Mouse (Mus musculus): Measurements from ENCODE around the gene Zfp683. TPM values are rescaled to one million over a fixed set of nuclear protein-coding genes. Genes with fewer than 3 reads are reported as not detected.

The Zfp683 gene
- polyA plus RNA-seq, 1 experiment from 2014 or later, result not detected

GRCm38 (mm10) chr4:134060135-134060865 lies 6.7 kb downstream of the Zfp683 start, which contains the start of gene Crybg2:
TSS of gene Crybg2 (plus strand) at chr4:134060815.
- Histone ChIP-seq H3K9me3 (no peaks in the 10 kb centered on the region), H3K27ac (replicated peaks) (no peak within 1 kb of the TSS), H3K4me1 (peaks cover 22% of the 10 kb centered on the region), H3K4me3 (no peak within 1 kb of the TSS), H3K36me3 (replicated peaks) (no peaks in the 10 kb centered on the region), H3K27me3 (replicated peaks; ENCODE audit: low read depth, poor library complexity, severe bottlenecking) (peaks cover 56% of the 10 kb centered on the region)
- 39% methylated on average over 28 of the region's 28 CpGs for WGBS
- no peak for DNase-seq (ENCODE audit: low spot score)

GRCm38 (mm10) chr4:134061166-134061830 lies 7.7 kb downstream of the Zfp683 start:
- H3K9me3 ChIP-seq, result no peaks in the 10 kb centered on the region
- no peaks in the 10 kb centered on the region for H3K36me3 ChIP-seq (replicated peaks)
- no peak overlapping the region for H3K4me3 ChIP-seq
- WGBS, result 61% methylated on average over 18 of the region's 18 CpGs
- peaks cover 66% of the 10 kb centered on the region for H3K27me3 ChIP-seq (replicated peaks; ENCODE audit: low read depth, poor library complexity, severe bottlenecking)
- H3K27ac ChIP-seq (replicated peaks), result no peak overlapping the region
- no peak for DNase-seq (ENCODE audit: low spot score)
- H3K4me1 ChIP-seq, result peaks cover 27% of the 10 kb centered on the region

DNA sequence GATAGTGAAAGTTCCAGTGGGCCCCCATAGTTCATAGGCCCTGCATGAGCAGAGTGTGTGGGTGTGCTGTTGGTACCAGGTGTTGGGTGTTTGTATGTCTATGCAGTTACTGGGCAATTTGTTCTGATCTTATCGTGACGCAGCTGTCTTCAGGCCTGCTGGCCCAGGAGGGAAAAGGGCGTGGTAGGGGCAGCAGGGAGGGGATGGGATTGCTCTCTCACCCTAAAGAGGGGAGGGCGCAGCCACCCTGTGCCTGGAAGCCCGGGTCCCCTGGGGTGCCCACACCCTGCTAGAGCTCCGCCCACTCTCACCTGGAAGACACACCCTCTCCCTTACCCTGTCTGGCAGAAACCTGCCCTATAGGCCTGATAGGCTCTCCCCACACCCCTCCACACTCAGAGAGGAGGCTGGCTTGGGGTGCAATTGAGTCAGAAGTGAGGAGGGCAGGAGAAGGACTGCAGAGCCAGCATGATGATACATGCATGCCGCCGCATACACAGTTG lies 8.4 kb downstream of the Zfp683 start:
- Histone ChIP-seq H3K36me3 (replicated peaks) (no peaks in the 10 kb centered on the region), H3K4me3 (no peak overlapping the region), H3K27me3 (replicated peaks; ENCODE audit: low read depth, poor library complexity, severe bottlenecking) (peaks cover 73% of the 10 kb centered on the region), H3K4me1 (peaks cover 27% of the 10 kb centered on the region), H3K9me3 (no peaks in the 10 kb centered on the region), H3K27ac (replicated peaks) (no peak overlapping the region)
- WGBS, result 51% methylated on average over 8 of the region's 8 CpGs
- no peak for DNase-seq (ENCODE audit: low spot score)

GRCm38 (mm10) chr4:134062561-134062960 lies 8.9 kb downstream of the Zfp683 start:
- Histone ChIP-seq H3K27ac (replicated peaks) (no peak overlapping the region), H3K9me3 (no peaks in the 10 kb centered on the region), H3K4me1 (peaks cover 27% of the 10 kb centered on the region), H3K27me3 (replicated peaks; ENCODE audit: low read depth, poor library complexity, severe bottlenecking) (peaks cover 78% of the 10 kb centered on the region), H3K36me3 (replicated peaks) (no peaks in the 10 kb centered on the region), H3K4me3 (no peak overlapping the region)
- no peak for DNase-seq (ENCODE audit: low spot score)
- 62% methylated on average over 8 of the region's 8 CpGs for WGBS

DNA sequence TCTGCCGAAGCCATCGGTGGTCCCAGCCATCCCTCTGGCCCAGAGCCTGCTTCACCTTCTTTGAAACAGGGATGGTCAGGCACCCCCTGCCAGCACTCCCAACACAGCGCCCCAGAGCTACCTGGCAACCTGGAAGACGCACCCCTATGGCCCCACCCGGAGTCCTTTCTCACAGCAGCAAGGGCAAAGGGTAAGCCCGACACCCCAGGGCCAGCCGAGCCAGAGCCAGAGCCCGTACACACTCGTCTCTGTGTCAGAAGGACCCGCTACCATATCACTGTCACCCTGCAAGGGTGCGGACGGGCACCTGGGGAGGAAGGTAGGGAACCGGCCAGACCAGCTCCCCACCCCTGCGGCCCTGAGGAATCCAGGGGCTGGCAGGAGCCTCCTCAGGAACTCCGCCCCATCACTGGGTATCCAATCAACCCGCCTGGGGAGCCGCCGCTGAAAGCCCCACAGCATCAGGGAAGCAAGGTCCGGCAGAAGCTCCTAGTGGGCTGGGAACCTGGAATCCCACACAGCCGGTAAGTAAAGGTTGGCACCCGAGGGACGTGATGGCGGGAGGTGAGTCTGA lies 11.9 kb downstream of the Zfp683 start:
- H3K27me3 ChIP-seq (replicated peaks; ENCODE audit: low read depth, poor library complexity, severe bottlenecking), result peaks cover 62% of the 10 kb centered on the region
- peak; percentile 46 for DNase-seq (ENCODE audit: low spot score)
- no peak overlapping the region; the same call in 1 of the 2 replicates for H3K27ac ChIP-seq (replicated peaks)
- no peaks in the 10 kb centered on the region for H3K9me3 ChIP-seq
- peaks cover 17% of the 10 kb centered on the region for H3K4me1 ChIP-seq
- no peaks in the 10 kb centered on the region for H3K36me3 ChIP-seq (replicated peaks)
- peak overlapping the region; percentile 36 for H3K4me3 ChIP-seq
- 20% methylated on average over 23 of the region's 23 CpGs for whole genome bisulfite sequencing

GRCm38 (mm10) chr4:134067383-134067782 lies 13.7 kb downstream of the Zfp683 start:
- DNase-seq (ENCODE audit: low spot score), result no peak
- Histone ChIP-seq H3K27ac (replicated peaks) (no peak overlapping the region), H3K9me3 (no peaks in the 10 kb centered on the region), H3K27me3 (replicated peaks; ENCODE audit: low read depth, poor library complexity, severe bottlenecking) (peaks cover 43% of the 10 kb centered on the region), H3K4me3 (no peak overlapping the region), H3K36me3 (replicated peaks) (no peaks in the 10 kb centered on the region), H3K4me1 (peaks cover 10% of the 10 kb centered on the region)
- WGBS, result 93% methylated on average over 8 of the region's 8 CpGs

DNA sequence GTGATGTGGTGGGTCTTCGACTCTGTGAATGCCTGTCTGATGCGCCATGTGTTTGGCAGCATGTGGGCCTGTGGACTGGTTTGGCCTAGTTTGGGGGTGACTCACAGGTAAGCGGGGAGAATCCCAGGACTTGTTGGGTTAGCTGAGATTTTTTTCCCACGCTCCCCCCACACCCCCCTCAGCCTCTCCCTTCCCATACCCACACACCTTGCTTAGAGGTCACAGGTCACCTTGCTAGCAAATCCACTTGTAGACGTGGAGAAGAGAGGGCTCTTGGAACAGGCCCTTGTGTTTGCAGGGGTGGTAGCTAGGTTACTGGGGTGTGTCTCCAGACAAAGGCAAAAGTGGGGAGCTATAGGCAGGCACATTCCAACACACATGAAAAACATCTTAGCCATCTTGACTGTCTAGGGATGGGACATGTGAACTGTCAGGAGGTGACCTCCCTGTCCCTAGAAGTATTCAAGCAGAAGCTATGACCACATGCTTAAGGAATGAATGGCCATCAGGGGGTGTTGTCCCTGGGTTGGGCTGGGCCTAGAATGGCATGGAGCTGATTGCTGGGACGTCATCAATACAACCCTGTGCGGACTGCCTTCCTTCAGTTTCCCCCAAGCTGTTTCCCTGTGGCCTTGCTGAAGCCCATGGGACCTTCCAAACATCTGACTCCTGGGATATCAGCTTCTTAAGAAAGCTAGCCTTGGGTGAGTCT lies 14.4 kb downstream of the Zfp683 start:
- DNase-seq (ENCODE audit: low spot score), result no peak
- no peaks in the 10 kb centered on the region for H3K36me3 ChIP-seq (replicated peaks)
- H3K27ac ChIP-seq (replicated peaks), result no peak overlapping the region
- peaks cover 8% of the 10 kb centered on the region for H3K4me1 ChIP-seq
- H3K9me3 ChIP-seq, result no peaks in the 10 kb centered on the region
- no peak overlapping the region for H3K4me3 ChIP-seq
- WGBS, result 80% methylated on average over 7 of the region's 7 CpGs
- peaks cover 43% of the 10 kb centered on the region for H3K27me3 ChIP-seq (replicated peaks; ENCODE audit: low read depth, poor library complexity, severe bottlenecking)

DNA sequence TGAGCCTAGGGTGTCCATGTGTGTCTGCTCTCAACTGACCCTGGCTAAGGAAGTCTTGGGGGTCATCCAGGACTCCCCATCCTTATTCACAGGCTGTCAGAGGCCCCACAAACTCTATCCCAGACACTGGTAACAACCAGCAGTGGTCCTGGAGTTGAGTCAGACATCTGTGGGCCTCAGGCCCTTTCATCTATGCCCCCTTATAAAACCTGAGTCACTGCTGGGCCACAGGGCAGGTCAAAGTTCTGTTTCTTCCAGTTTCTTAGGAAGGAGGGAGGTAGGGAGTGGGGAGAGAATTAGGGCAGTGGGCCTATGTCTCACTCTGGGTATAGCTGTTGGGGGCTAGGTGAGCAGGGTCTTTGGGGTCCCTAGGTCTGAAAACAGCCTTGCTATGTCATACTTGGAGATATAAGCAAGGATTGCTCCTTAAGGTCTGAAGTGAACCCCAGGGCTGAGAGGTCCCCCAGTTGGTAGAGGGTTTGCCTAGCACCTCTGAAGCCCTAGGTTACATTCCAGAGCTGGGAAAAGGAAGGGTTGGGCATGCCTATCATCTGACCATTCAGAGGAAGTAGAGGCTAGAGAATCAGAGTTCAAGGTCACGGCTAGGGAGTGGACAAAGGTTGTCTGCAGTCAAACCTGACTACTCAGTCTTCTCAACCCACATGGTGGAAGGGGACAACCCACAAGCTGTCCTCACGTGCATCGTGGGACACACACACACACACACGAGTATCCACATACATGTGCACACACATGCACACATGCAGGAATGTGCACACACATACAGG lies 15.3 kb downstream of the Zfp683 start:
- H3K9me3 ChIP-seq, result no peaks in the 10 kb centered on the region
- peaks cover 8% of the 10 kb centered on the region for H3K4me1 ChIP-seq
- no peak overlapping the region for H3K4me3 ChIP-seq
- 87% methylated on average over 4 of the region's 4 CpGs for WGBS
- peaks cover 37% of the 10 kb centered on the region for H3K27me3 ChIP-seq (replicated peaks; ENCODE audit: low read depth, poor library complexity, severe bottlenecking)
- H3K27ac ChIP-seq (replicated peaks), result no peak overlapping the region
- H3K36me3 ChIP-seq (replicated peaks), result no peaks in the 10 kb centered on the region
- no peak for DNase-seq (ENCODE audit: low spot score)

GRCm38 (mm10) chr4:134078694-134079093 lies 25.1 kb downstream of the Zfp683 start:
- Histone ChIP-seq H3K27ac (replicated peaks) (no peak overlapping the region), H3K36me3 (replicated peaks) (no peaks in the 10 kb centered on the region), H3K9me3 (no peaks in the 10 kb centered on the region), H3K4me3 (no peak overlapping the region), H3K27me3 (replicated peaks; ENCODE audit: low read depth, poor library complexity, severe bottlenecking) (peaks cover 29% of the 10 kb centered on the region), H3K4me1 (peaks cover 27% of the 10 kb centered on the region)
- peak; percentile 77 for DNase-seq (ENCODE audit: low spot score)
- 18% methylated on average over 3 of the region's 3 CpGs for WGBS

GRCm38 (mm10) chr4:134080674-134081073 lies 27.0 kb downstream of the Zfp683 start:
- Histone ChIP-seq H3K4me1 (peaks cover 27% of the 10 kb centered on the region), H3K9me3 (no peaks in the 10 kb centered on the region), H3K27me3 (replicated peaks; ENCODE audit: low read depth, poor library complexity, severe bottlenecking) (peaks cover 29% of the 10 kb centered on the region), H3K4me3 (no peak overlapping the region), H3K27ac (replicated peaks) (no peak overlapping the region), H3K36me3 (replicated peaks) (no peaks in the 10 kb centered on the region)
- WGBS, result 84% methylated on average over 4 of the region's 4 CpGs
- no peak for DNase-seq (ENCODE audit: low spot score)

DNA sequence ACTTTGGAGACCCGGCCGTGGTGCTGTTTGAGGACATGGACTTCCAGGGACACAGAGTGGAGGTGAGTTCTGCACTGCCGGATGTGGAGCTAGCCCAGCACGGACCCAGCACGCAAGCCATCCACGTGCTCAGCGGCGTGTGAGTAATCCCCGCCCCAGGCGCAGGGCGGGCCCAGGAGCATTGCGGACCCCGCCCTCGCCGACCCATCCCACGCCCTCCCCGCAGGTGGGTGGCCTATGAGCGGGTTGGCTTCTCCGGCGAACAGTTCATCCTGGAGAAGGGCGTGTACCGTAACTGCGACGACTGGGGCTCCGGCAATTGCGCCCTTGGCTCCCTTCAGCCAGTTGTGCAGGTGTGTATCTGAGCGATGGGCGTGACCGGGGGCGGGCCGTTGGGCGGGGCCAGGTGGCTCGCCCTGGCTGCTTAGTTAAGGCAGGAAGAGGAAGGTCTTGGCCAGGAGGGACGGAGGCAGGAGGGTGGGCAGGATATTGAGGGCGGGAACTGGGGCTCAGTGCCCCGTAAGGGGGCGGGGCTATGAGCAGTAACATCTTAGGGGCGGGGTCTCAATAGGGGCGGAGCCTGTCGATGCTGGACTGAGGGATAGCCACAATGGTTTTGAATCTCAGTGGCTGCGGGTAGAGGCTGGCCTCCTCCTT lies 28.2 kb downstream of the Zfp683 start:
- peaks cover 27% of the 10 kb centered on the region for H3K4me1 ChIP-seq
- no peaks in the 10 kb centered on the region for H3K9me3 ChIP-seq
- H3K27ac ChIP-seq (replicated peaks), result peak overlapping the region; percentile 61
- peaks cover 29% of the 10 kb centered on the region for H3K27me3 ChIP-seq (replicated peaks; ENCODE audit: low read depth, poor library complexity, severe bottlenecking)
- H3K4me3 ChIP-seq, result peak overlapping the region; percentile 65
- no peaks in the 10 kb centered on the region for H3K36me3 ChIP-seq (replicated peaks)
- under 1% methylated on average over 41 of the region's 41 CpGs for WGBS
- DNase-seq (ENCODE audit: low spot score), result peak; percentile 87

All from embryonic facial prominence, embryonic 10.5 days (tissue).